Mouse (Mus musculus) midbrain, embryonic 16.5 days (tissue): ENCODE results near the gene Usp16. TPM values are rescaled to one million over a fixed set of nuclear protein-coding genes. Genes with fewer than 3 reads are reported as not detected.
A peak's percentile ranks its signal among the peaks of the same experiment; 100 is the strongest.

Experiments used
- ATAC-seq: fragments of 200-750 bp; cut with Nextera tagmentation; 2 replicates; pipeline ENCODE4 v1.8.0; 2017; ENCODE audit warnings: moderate TSS enrichment
- H3K27ac ChIP-seq: fragments of 300-500 bp; sonication (generic); 2 replicates; pipeline ENCODE4 v1.5.1; 2014; ENCODE audit warnings: mild to moderate bottlenecking, low read length, mixed read lengths
- H3K27me3 ChIP-seq: fragments of 300-500 bp; sonication (generic); 2 replicates; pipeline ENCODE4 v1.6.1; 2014; ENCODE audit warnings: low read depth, low read length, mixed read lengths; ENCODE audit not compliant: control insufficient read depth, insufficient read depth
- H3K36me3 ChIP-seq: fragments of 300-500 bp; sonication (generic); 2 replicates; pipeline ENCODE4 v1.6.1; 2014; ENCODE audit warnings: mild to moderate bottlenecking, low read length, moderate library complexity, mixed read lengths; ENCODE audit not compliant: control insufficient read depth, insufficient read depth
- H3K4me1 ChIP-seq: fragments of 300-500 bp; sonication (generic); 2 replicates; pipeline ENCODE4 v1.6.1; 2014; ENCODE audit warnings: mild to moderate bottlenecking, low read length, mixed read lengths; ENCODE audit not compliant: control insufficient read depth, insufficient read depth
- H3K4me2 ChIP-seq: fragments of 300-500 bp; sonication (generic); 2 replicates; pipeline ENCODE4 v1.6.1; 2014; ENCODE audit warnings: mild to moderate bottlenecking, low read length, mixed read lengths
- H3K4me3 ChIP-seq: fragments of 300-500 bp; sonication (generic); 2 replicates; pipeline ENCODE4 v1.5.1; 2014; ENCODE audit warnings: low read depth, mild to moderate bottlenecking, low read length, moderate library complexity, mixed read lengths
- H3K9ac ChIP-seq: fragments of 300-500 bp; sonication (generic); 2 replicates; pipeline ENCODE4 v1.6.1; 2014; ENCODE audit warnings: low read depth, low read length, mixed read lengths
- H3K9me3 ChIP-seq: fragments of 300-500 bp; sonication (generic); replicated peaks from 2 replicates; pipeline ENCODE4 v1.6.1; 2014; ENCODE audit warnings: mild to moderate bottlenecking, low read length, mixed read lengths; ENCODE audit not compliant: control insufficient read depth, poor library complexity, severe bottlenecking
- WGBS: fragments of 180-500 bp; shearing (Covaris S2); extraction: QIAGEN DNeasy Blood & Tissue Kit; methylation state at CpG from one replicate; pipeline ENCODE4 v1.1.7; 2014; 5-methylcytosine and 5-hydroxymethylcytosine counted together
- polyA plus RNA-seq: library from polyadenylated mRNA; unstranded; fragments of >200 nt; fragmentation: Nextera tagmentation; extraction: Ambion mirVana; gene quantifications from 2 replicates; pipeline ENCODE4 v1.2.1, GENCODE M21; 2015

The Usp16 gene
- 44.4 and 45.9 TPM in 2 replicates for polyA plus RNA-seq

DNA sequence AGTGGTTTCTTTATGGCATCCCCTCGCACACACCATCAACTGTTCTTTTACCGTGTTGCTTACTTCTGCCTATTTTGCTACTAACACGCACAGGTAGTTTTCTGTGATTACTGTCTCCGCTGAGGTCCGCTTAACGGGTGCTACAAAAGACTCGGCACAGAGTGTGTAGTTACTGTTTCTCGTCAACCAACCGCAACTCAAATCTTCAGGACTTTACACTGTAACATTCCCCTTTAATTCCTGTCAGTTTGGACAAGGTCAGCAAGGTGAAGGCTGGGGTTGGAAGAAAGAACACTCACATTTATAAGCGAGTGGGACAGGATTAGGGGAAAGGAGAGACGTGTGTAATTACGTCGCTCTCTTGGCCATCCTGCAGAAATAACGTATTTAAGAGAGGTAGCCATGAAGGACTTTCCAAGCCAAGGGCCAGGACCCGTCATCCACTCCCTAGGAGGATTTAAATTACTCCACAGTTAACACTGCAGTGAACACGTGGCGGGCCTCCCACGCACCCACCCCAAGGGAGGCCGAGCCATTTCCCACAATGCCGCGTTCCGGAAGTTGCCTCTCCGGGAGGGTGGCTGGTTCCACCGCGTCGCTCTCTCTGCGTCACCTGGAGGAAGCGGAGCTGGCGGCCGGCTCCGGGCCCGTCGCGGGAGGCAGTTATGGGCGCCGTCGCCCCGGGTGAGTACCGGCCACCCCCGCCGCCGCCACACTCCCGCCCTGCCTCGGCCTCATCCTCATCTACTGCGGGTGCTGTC, at the start of gene Usp16:
TSS of gene Usp16 (plus strand) at position 285 of the 761 bp plus-strand sequence.
- H3K27me3 ChIP-seq, result no peaks in the 10 kb centered on the region
- WGBS, result 10% methylated on average over 40 of the region's 45 CpGs
- H3K4me2 ChIP-seq, result peak within 1 kb of the TSS; percentile 88
- H3K27ac ChIP-seq, result peak within 1 kb of the TSS; percentile 76
- H3K4me3 ChIP-seq, result peak within 1 kb of the TSS; percentile 93
- peak within 1 kb of the TSS; percentile 93 for H3K9ac ChIP-seq
- peaks cover 4% of the 10 kb centered on the region; the same call in 1 of the 2 replicates for H3K36me3 ChIP-seq
- peaks cover 18% of the 10 kb centered on the region for H3K4me1 ChIP-seq
- peak; percentile 98 for ATAC-seq
- H3K9me3 ChIP-seq, result no peaks in the 10 kb centered on the region

DNA sequence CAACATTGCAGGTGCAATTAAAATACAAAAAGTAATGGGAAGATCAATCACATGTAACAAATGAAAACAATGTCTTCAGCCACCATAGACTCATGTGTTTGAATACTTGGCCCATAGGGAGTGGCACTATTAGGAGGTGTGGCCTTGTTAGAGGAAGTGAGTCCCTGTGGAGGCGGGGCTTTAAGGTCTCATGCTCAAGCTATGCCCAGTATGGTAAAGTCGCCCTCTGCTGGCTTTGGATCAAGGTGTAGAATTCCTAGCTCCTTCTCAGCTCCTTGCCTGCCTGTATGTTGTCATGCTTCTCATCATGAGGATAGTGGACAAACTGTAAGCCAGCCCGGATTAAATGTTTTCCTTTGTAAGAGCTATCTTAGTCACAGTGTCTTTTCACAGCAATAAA, 49.5 kb upstream of the Usp16 start:
- no peaks in the 10 kb centered on the region for H3K9me3 ChIP-seq
- no peak overlapping the region for H3K9ac ChIP-seq
- H3K27ac ChIP-seq, result no peak overlapping the region
- no peak overlapping the region for H3K4me2 ChIP-seq
- no peak for ATAC-seq
- 95% methylated on average over 3 of the region's 3 CpGs for WGBS
- no peaks in the 10 kb centered on the region for H3K27me3 ChIP-seq
- H3K4me3 ChIP-seq, result no peak overlapping the region
- no peaks in the 10 kb centered on the region for H3K4me1 ChIP-seq
- peaks cover 40% of the 10 kb centered on the region for H3K36me3 ChIP-seq

DNA sequence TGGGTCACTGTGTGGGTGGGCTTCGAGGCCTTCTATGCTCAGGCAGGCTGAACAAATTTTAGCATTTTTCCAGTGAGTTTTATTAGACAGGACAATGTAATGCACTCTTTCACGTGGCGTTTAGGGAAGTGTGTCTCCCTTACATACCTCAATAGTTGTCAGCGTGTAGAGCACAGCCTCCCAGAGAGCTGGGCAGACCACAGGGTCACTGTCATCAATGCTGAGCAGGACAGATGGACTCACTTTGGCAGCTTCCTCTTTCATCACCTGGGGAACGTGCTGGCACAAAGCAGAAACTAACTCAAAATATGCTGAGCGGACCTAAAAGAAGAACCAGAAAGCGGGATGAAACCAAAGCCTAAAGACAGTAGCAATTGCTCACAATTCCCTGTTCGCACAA, 33.8 kb upstream of the Usp16 start:
- no peak for ATAC-seq
- Histone ChIP-seq H3K27ac (no peak overlapping the region), H3K27me3 (no peaks in the 10 kb centered on the region), H3K4me2 (no peak overlapping the region), H3K4me1 (no peaks in the 10 kb centered on the region), H3K4me3 (no peak overlapping the region), H3K9ac (no peak overlapping the region), H3K9me3 (peaks cover 9% of the 10 kb centered on the region), H3K36me3 (peaks cover 64% of the 10 kb centered on the region)
- 98% methylated on average over 8 of the region's 8 CpGs for WGBS

DNA sequence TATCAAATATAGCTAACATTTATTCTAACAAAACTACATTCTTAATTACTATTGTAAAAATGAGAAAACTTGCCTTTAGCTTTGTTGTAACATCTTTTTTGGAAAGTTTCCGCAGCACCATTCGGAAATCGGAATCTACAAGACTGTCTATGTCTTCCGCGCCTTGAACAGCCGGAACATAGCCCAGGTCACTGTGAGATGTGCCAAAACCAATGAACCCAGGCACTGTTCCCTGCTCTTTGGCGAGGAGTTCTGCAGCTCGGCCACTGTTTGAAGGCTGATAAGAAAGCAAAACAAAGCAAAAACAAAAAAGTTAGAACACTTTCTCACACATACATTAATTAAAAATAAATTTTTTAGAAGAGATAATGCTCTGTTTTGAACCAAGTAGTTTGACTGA, 27.0 kb upstream of the Usp16 start:
- Histone ChIP-seq H3K4me2 (no peak overlapping the region), H3K9ac (no peak overlapping the region), H3K9me3 (no peaks in the 10 kb centered on the region), H3K27ac (no peak overlapping the region), H3K4me3 (no peak overlapping the region), H3K36me3 (peaks cover 27% of the 10 kb centered on the region), H3K27me3 (no peaks in the 10 kb centered on the region), H3K4me1 (peaks cover 5% of the 10 kb centered on the region)
- ATAC-seq, result no peak
- WGBS, result 97% methylated on average over 8 of the region's 8 CpGs

DNA sequence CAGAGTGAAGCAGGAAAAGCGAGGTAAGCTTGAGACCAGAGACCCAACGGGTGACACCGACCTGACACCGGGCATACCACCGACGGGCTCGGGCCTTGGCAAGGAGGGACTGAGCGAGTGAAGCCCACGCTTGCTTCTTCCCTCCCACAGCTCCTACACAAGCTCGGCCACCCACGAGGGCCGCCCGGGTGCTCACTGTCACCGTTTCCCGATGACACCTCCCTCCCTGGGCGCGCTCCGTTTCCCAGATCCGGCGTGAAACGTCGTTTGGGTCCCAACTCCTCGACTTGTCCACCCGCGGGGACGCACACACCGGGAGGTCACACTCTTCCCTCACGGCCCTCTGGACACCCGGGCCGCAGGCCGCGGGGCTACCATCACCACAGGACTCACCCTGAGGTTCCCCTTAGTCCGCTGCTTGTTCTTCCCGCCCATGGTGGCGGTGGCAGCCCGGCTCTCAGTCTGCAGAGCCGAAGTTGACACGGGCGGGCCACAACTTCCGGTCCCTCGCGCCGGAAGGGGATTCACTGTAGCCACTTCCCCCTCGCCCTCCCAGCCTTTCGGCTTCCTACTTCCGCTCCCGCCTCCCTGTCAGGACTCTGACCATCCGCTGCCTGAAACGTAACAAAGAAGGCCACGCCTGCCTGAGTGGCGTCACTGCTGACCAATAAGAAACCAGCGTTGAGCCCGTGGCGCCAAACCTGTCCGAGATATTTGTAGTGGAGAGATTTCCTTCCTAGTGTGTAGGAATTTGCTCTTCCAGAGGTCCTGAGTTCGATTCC, 22.3 kb upstream of the Usp16 start, which contains the start of gene Ltn1:
TSS of gene Ltn1 (minus strand) at position 580 of the 782 bp plus-strand sequence.
- Histone ChIP-seq H3K27ac (peak within 1 kb of the TSS; percentile 61), H3K4me1 (peaks cover 5% of the 10 kb centered on the region), H3K4me3 (peak within 1 kb of the TSS; percentile 99), H3K9me3 (no peaks in the 10 kb centered on the region), H3K27me3 (no peaks in the 10 kb centered on the region), H3K36me3 (no peaks in the 10 kb centered on the region), H3K9ac (peak within 1 kb of the TSS; percentile 87), H3K4me2 (peak within 1 kb of the TSS; percentile 89)
- WGBS, result under 1% methylated on average over 56 of the region's 56 CpGs
- ATAC-seq, result peak; percentile 100

DNA sequence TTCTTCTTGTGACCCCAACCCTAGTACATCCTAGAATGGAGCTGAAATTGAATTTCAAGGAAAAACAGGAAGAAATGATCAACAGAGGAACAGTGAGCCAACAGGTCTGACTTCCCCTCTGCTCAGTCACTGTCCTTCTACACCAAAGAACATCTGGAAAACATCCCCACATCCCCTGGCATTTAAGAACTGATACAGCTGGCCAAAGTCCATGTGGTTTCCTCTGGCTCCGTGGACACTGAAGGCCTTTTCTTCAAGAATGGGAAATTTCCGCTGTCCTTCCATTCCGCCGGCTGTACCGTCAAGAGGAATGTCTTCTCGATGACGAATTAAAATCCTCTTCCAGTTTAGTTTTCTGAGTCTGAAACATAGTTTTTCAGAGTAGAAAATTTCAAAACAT, 20.2 kb upstream of the Usp16 start:
- no peak overlapping the region for H3K9ac ChIP-seq
- no peaks in the 10 kb centered on the region for H3K36me3 ChIP-seq
- H3K4me3 ChIP-seq, result no peak overlapping the region
- no peak overlapping the region for H3K27ac ChIP-seq
- H3K4me2 ChIP-seq, result no peak overlapping the region
- no peaks in the 10 kb centered on the region for H3K9me3 ChIP-seq
- H3K27me3 ChIP-seq, result no peaks in the 10 kb centered on the region
- no peak for ATAC-seq
- peaks cover 5% of the 10 kb centered on the region for H3K4me1 ChIP-seq
- 96% methylated on average over 7 of the region's 7 CpGs for WGBS

DNA sequence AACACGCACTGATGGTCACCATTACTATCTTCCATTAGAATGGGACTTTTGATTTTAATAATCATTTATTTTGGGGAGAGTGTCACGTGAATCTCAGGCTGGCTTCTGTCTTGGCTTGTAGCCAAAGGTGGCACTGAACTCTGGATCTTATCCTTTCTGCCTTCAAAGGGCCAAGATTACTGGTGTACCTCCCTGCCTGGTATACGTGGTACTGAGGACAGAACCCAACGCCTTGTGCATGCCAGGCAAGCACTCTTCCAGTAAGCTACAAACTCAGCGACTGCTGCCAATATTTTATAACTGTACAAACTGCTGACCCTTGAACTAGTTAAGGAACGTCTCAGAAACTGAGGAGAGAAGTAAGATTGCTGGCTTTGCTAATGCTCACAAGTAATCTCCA, 19.6 kb upstream of the Usp16 start:
- H3K9ac ChIP-seq, result no peak overlapping the region
- no peak for ATAC-seq
- H3K4me2 ChIP-seq, result no peak overlapping the region
- no peaks in the 10 kb centered on the region for H3K36me3 ChIP-seq
- H3K4me1 ChIP-seq, result peaks cover 11% of the 10 kb centered on the region
- no peaks in the 10 kb centered on the region for H3K27me3 ChIP-seq
- no peak overlapping the region for H3K27ac ChIP-seq
- WGBS, result 87% methylated on average over 6 of the region's 6 CpGs
- H3K9me3 ChIP-seq, result no peaks in the 10 kb centered on the region
- H3K4me3 ChIP-seq, result no peak overlapping the region

DNA sequence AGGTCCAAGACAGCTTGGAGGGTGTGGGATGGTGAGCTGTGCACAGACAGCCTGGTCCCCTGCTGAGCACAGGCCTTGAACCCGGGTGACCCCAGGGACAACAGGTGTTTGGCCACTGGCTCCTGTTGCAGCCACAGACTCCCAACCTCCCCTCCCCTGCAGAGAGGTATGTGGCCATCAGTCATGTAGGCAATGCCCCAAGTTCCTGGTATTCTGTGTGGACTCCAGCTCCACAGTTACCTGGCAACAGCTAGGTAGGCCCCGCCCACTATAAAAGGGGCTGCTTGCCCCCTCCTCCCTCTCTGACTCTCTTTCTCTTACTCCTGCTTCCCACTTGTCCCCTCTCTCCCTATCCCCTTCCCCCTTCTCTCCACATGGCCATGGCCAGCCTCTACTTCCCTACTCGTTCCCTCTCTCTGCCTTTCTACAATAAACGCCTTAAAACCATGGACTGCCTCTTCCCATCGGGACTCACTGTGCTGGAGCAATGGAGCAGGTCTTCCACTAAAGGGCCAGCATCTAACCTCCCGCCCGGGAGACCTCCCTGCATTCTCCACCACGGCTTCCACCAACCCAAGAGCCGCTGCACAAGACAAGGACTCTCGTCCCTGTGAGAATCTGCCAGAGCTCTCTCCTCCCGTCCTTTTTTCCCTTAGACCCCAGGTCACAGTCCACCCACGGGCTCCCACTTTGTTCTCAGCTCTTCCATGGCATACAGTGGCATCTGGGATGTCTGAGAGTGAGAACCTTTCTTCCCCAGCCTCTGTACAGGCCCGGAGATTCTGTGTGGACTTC, 18.9 kb upstream of the Usp16 start:
- Histone ChIP-seq H3K9ac (no peak overlapping the region), H3K36me3 (no peaks in the 10 kb centered on the region), H3K27ac (no peak overlapping the region), H3K4me1 (peaks cover 9% of the 10 kb centered on the region), H3K9me3 (no peaks in the 10 kb centered on the region), H3K4me2 (no peak overlapping the region), H3K4me3 (no peak overlapping the region), H3K27me3 (no peaks in the 10 kb centered on the region)
- 88% methylated on average over 13 of the region's 13 CpGs for WGBS
- no peak for ATAC-seq
